Mouse (Mus musculus) CD4-positive, CD25-positive, alpha-beta regulatory T cell, adult 4 months (primary cell): ENCODE results near the gene Zfp874b. TPM values are rescaled to one million over a fixed set of nuclear protein-coding genes. Genes with fewer than 3 reads are reported as not detected.
A peak's percentile ranks its signal among the peaks of the same experiment; 100 is the strongest.
"Not testable (repeated sequence)": the region's sequence is repeated elsewhere in the genome, so short reads cannot be mapped to it uniquely, and the experiment has no call there.

Experiments used
- ATAC-seq: one replicate; pipeline ENCODE4 v1.8.0; 2017
- polyA plus RNA-seq, 2 experiments: library from polyadenylated mRNA; unstranded; fragments of 100-300 nt; shearing (Covaris generic); gene quantifications; one replicate each; pipeline ENCODE4 v1.2.1; 2017

Gene Zfp874b
- 10 to 100 TPM; 15.5 TPM for polyA plus RNA-seq

- ATAC-seq = peak; percentile 98
Observed at GRCm38 (mm10) chr13:67483625-67484423, at the start of gene Zfp874b. Zfp874b (minus strand) TSS chr13:67484258.

- no peak for ATAC-seq
Observed at GRCm38 (mm10) chr13:67527049-67527730, 43.1 kb upstream of the Zfp874b start.

- peak; percentile 99 for ATAC-seq
Observed at GRCm38 (mm10) chr13:67525753-67526410, 41.8 kb upstream of the Zfp874b start, which contains the start of the genes Gm26965 and Zfp87. Gm26965 (minus strand) TSS chr13:67526151. Zfp87 (minus strand) TSS chr13:67526177.

GRCm38 (mm10) chr13:67500908-67501307 lies 16.9 kb upstream of the Zfp874b start:
- peak; percentile 3 for ATAC-seq

- peak; percentile 98 for ATAC-seq
Observed at GRCm38 (mm10) chr13:67500084-67500719, 16.1 kb upstream of the Zfp874b start, which contains the start of gene Zfp58. Zfp58 (minus strand) TSS chr13:67500555.

GRCm38 (mm10) chr13:67495631-67496030 lies 11.6 kb upstream of the Zfp874b start:
- no peak for ATAC-seq

- peak; percentile 28 for ATAC-seq
Observed at GRCm38 (mm10) chr13:67484424-67484811, 360 bp upstream of the Zfp874b start.

- ATAC-seq = no peak
Observed at GRCm38 (mm10) chr13:67481528-67481927, 2.5 kb downstream of the Zfp874b start.

- ATAC-seq = no peak
Observed at GRCm38 (mm10) chr13:67469274-67469673, 14.8 kb downstream of the Zfp874b start.

- not testable (repeated sequence) for ATAC-seq
Observed at GRCm38 (mm10) chr13:67463506-67464185, 20.4 kb downstream of the Zfp874b start.

GRCm38 (mm10) chr13:67452021-67452309 lies 32.1 kb downstream of the Zfp874b start:
- peak; percentile 3 for ATAC-seq

GRCm38 (mm10) chr13:67451172-67452020 lies 32.7 kb downstream of the Zfp874b start, which contains the start of gene Zfp874a:
Zfp874a (minus strand) TSS chr13:67451624.
- peak; percentile 99 for ATAC-seq

GRCm38 (mm10) chr13:67437095-67437494 lies 47.0 kb downstream of the Zfp874b start:
- ATAC-seq = not testable (repeated sequence)

- ATAC-seq = no peak
Observed at GRCm38 (mm10) chr13:67428116-67428515, 55.9 kb downstream of the Zfp874b start.

GRCm38 (mm10) chr13:67425699-67426098 lies 58.4 kb downstream of the Zfp874b start:
- not testable (repeated sequence) for ATAC-seq

- not testable (repeated sequence) for ATAC-seq
Observed at GRCm38 (mm10) chr13:67422532-67422931, 61.5 kb downstream of the Zfp874b start.

Other genes starting within 250 kb of the Zfp874b start
- gene Zfp458, start 205.8 kb downstream of the Zfp874b start, polyA plus RNA-seq = 1 to 10 TPM in 1 of 2 experiments, under 1 TPM in 1; 0.96 to 1.5 TPM
- gene Zfp457, start 177.8 kb downstream of the Zfp874b start, polyA plus RNA-seq = 1 to 10 TPM in 1 of 2 experiments, under 1 TPM in 1; 0.72 to 1.5 TPM
- 1 to 10 TPM; 6.9 to 7.7 TPM for gene Zfp595, start 151.7 kb downstream of the Zfp874b start, polyA plus RNA-seq
- gene Gm28044, start 123.7 kb downstream of the Zfp874b start, polyA plus RNA-seq = 1 to 10 TPM in 1 of 2 experiments, not detected in 1; 2.0 TPM
- gene Zfp953, start 123.7 kb downstream of the Zfp874b start, polyA plus RNA-seq = 1 to 10 TPM; 2.4 to 2.7 TPM
- 1 to 10 TPM; 1.0 to 1.1 TPM for gene Gm28041, start 108.5 kb downstream of the Zfp874b start, polyA plus RNA-seq
- 1 to 10 TPM; 4.2 to 7.7 TPM for gene Zfp456, start 108.4 kb downstream of the Zfp874b start, polyA plus RNA-seq
- gene Zfp429, start 84.4 kb downstream of the Zfp874b start, polyA plus RNA-seq = 10 to 100 TPM; 21.8 to 24.6 TPM
- gene Zfp459, start 62.8 kb downstream of the Zfp874b start, polyA plus RNA-seq = 1 to 10 TPM; 2.3 to 2.4 TPM
- 10 to 100 TPM; 14.1 to 19.7 TPM for gene Zfp874a, start 32.6 kb downstream of the Zfp874b start, polyA plus RNA-seq
- 10 to 100 TPM; 18.0 to 18.7 TPM for gene Zfp58, start 16.3 kb upstream of the Zfp874b start, polyA plus RNA-seq
- gene Gm26965, start 41.9 kb upstream of the Zfp874b start, polyA plus RNA-seq = 1 to 10 TPM; 1.0 to 2.2 TPM
- gene Zfp87, start 41.9 kb upstream of the Zfp874b start, polyA plus RNA-seq = 10 to 100 TPM; 53.6 to 54.3 TPM
- gene Zfp748, start 69.6 kb upstream of the Zfp874b start, polyA plus RNA-seq = 10 to 100 TPM; 19.6 TPM
- 1 to 10 TPM; 7.5 to 9.8 TPM for gene Zfp729b, start 125.4 kb upstream of the Zfp874b start, polyA plus RNA-seq
- gene Gm49345, start 153.5 kb upstream of the Zfp874b start, polyA plus RNA-seq = 1 to 10 TPM; 5.1 to 5.4 TPM
- 10 to 100 TPM in 1 of 2 experiments, 1 to 10 TPM in 1; 8.0 to 13.1 TPM for gene Zfp729a, start 153.5 kb upstream of the Zfp874b start, polyA plus RNA-seq
- 10 to 100 TPM; 18.9 to 21.8 TPM for gene Zfp738, start 202.8 kb upstream of the Zfp874b start, polyA plus RNA-seq
- 1 to 10 TPM; 7.6 TPM for gene Zfp65, start 244.9 kb upstream of the Zfp874b start, polyA plus RNA-seq